25 mouse cellular contexts compared by ENCODE assay signal in genomic region chr11:11568033-11568432, GRCm38 (mm10). TPM values are rescaled to one million over a fixed set of nuclear protein-coding genes. Genes with fewer than 3 reads are reported as not detected.
DNase-seq lines count a peak whose midpoint lies in the region; ATAC-seq and TF ChIP-seq lines count a peak whose summit lies in the region.
"Had no signal": no experiment of that assay in that cellular context is flagged by ENCODE, and none has a peak within 500 bp of the region (broad histone marks: within the 10 kb centered on the region; RNA-seq: fewer than 3 reads in every experiment).

No protein-coding gene starts in this region.

- no peak overlapping the region for H3K27ac ChIP-seq in midbrain, embryonic 11.5 days (ENCODE audit: low read depth, low read length)
- H3K27ac ChIP-seq in midbrain, embryonic 16.5 days (ENCODE audit: low read length) = no peak overlapping the region
- 0 out of 2 replicates have a peak overlapping the region, but pooled peaks have one; percentile 18 for H3K27ac ChIP-seq in thymus, adult 2 months (ENCODE audit: control insufficient read depth, insufficient read depth, low read length)
- peak overlapping the region; percentile 83; the same call in 1 of the 2 replicates for H3K27ac ChIP-seq in MEL (ENCODE audit: control insufficient read depth, low read depth, low read length)
- H3K27ac ChIP-seq: embryonic facial prominence, embryonic 10.5 days; embryonic facial prominence, embryonic 12.5 days; forebrain, embryonic 13.5 days; forebrain, embryonic 15.5 days had no signal

- H3K36me3 ChIP-seq in midbrain, embryonic 11.5 days (ENCODE audit: control insufficient read depth, insufficient read depth, low read length) = no peaks in the 10 kb centered on the region
- no peaks in the 10 kb centered on the region for H3K36me3 ChIP-seq in midbrain, embryonic 16.5 days (ENCODE audit: control insufficient read depth, insufficient read depth, low read length)
- H3K36me3 ChIP-seq in thymus, adult 2 months (ENCODE audit: control insufficient read depth, insufficient read depth, low read length) = no peaks in the 10 kb centered on the region
- H3K36me3 ChIP-seq in MEL (ENCODE audit: control insufficient read depth in 1 of 2, insufficient read depth in 2 of 2, low read length in 2 of 2) = peaks cover 0 to 68% of the 10 kb centered on the region in 2 experiments; a peak in 2 of 4 replicates
- H3K36me3 ChIP-seq: embryonic facial prominence, embryonic 10.5 days; embryonic facial prominence, embryonic 12.5 days; forebrain, embryonic 15.5 days; G1E had no signal

- no peaks in the 10 kb centered on the region; the same call in 1 of the 2 replicates for H3K79me2 ChIP-seq in MEL (ENCODE audit: control insufficient read depth, insufficient read depth, low read length, poor library complexity)

- no peaks in the 10 kb centered on the region for H3K9me3 ChIP-seq in midbrain, embryonic 11.5 days (ENCODE audit: control insufficient read depth, low read length)
- H3K9me3 ChIP-seq in midbrain, embryonic 16.5 days (replicated peaks; ENCODE audit: control insufficient read depth, low read length, poor library complexity, severe bottlenecking) = no peaks in the 10 kb centered on the region
- no peaks in the 10 kb centered on the region for H3K9me3 ChIP-seq in MEL (replicated peaks; ENCODE audit: insufficient read depth, low read length)
- H3K9me3 ChIP-seq: embryonic facial prominence, embryonic 10.5 days; embryonic facial prominence, embryonic 12.5 days; forebrain, embryonic 13.5 days; forebrain, embryonic 15.5 days; G1E had no signal

- DNase-seq in midbrain, embryonic 11.5 days (ENCODE audit: low spot score, missing footprints) = peak; percentile 12
- no peak for DNase-seq in thymus, adult 2 months
- no peak for DNase-seq in thymus, postnatal 14 days
- DNase-seq in MEL (ENCODE audit: low read depth, low spot score) = peak; percentile 50
- no peak for DNase-seq in left cerebral cortex, postnatal 25 days (ENCODE audit: low spot score in 2 of 2)
- DNase-seq in adrenal gland, postnatal 4 days (ENCODE audit: low spot score in 2 of 2) = no peak
- DNase-seq: adrenal gland, adult 2 months; adrenal gland, postnatal 10 days; adrenal gland, postnatal 25 days; B cell, adult 2 months; cerebellum, adult 11-12 months; cerebellum, adult 2 months; cerebellum, adult 9-10 months; cerebellum, postnatal 10 days; cerebellum, postnatal 25 days; forebrain, postnatal 0 days had no signal

- TF ChIP-seq CTCF in thymus, adult 2 months (IDR thresholded peaks at IDR 0.05; ENCODE audit: borderline replicate concordance, control insufficient read depth, extremely low read depth, insufficient read depth, low read length, poor library complexity) = no peak
- TF ChIP-seq CTCF in MEL (IDR thresholded peaks at IDR 0.05 in 2 of 3, conservative IDR thresholded peaks at IDR 0.05 in 1 of 3; ENCODE audit: control insufficient read depth in 1 of 3, insufficient read depth in 1 of 3, low read depth in 2 of 3, low read length in 3 of 3, poor library complexity in 1 of 3, severe bottlenecking in 1 of 3) = no peak

- TF ChIP-seq EP300 in MEL (IDR thresholded peaks at IDR 0.05; ENCODE audit: low read depth in 1 of 2, low read length in 2 of 2) = peak in 1 of 2 experiments; percentile 52; a peak in 2 of 4 replicates

- no peak overlapping the region for H3K4me2 ChIP-seq in midbrain, embryonic 11.5 days
- no peak overlapping the region for H3K4me2 ChIP-seq in midbrain, embryonic 16.5 days (ENCODE audit: low read length)
- H3K4me2 ChIP-seq: embryonic facial prominence, embryonic 12.5 days; forebrain, embryonic 13.5 days; forebrain, embryonic 15.5 days had no signal

- intact Hi-C loops in left cerebral cortex, postnatal 25 days (cut with DNase I) = no loop called here

- H3K4me1 ChIP-seq in midbrain, embryonic 11.5 days (ENCODE audit: control insufficient read depth, insufficient read depth, low read length) = no peaks in the 10 kb centered on the region
- H3K4me1 ChIP-seq in midbrain, embryonic 16.5 days (ENCODE audit: control insufficient read depth, insufficient read depth, low read length) = no peaks in the 10 kb centered on the region
- H3K4me1 ChIP-seq in thymus, adult 2 months (replicated peaks; ENCODE audit: control insufficient read depth, insufficient read depth, low read length) = peaks cover 46% of the 10 kb centered on the region
- peaks cover 47 to 63% of the 10 kb centered on the region in 2 experiments for H3K4me1 ChIP-seq in MEL (ENCODE audit: control insufficient read depth in 1 of 2, insufficient read depth in 2 of 2, low read length in 2 of 2)
- H3K4me1 ChIP-seq: embryonic facial prominence, embryonic 12.5 days; forebrain, embryonic 13.5 days; forebrain, embryonic 15.5 days had no signal

- 88% methylated on average over 2 of the region's 2 CpGs for WGBS in midbrain, embryonic 11.5 days
- 98% methylated on average over 2 of the region's 2 CpGs for WGBS in midbrain, embryonic 16.5 days
- 98% methylated on average over 2 of the region's 2 CpGs for WGBS in thymus, adult 2 months

- H3K27me3 ChIP-seq in midbrain, embryonic 11.5 days (ENCODE audit: control insufficient read depth, insufficient read depth, low read length) = no peaks in the 10 kb centered on the region
- H3K27me3 ChIP-seq in midbrain, embryonic 16.5 days (ENCODE audit: control insufficient read depth, insufficient read depth, low read depth, low read length) = no peaks in the 10 kb centered on the region
- H3K27me3 ChIP-seq in thymus, adult 2 months (ENCODE audit: control insufficient read depth, insufficient read depth, low read length) = no peaks in the 10 kb centered on the region
- no peaks in the 10 kb centered on the region for H3K27me3 ChIP-seq in MEL (ENCODE audit: control insufficient read depth in 1 of 2, insufficient read depth in 2 of 2, low read length in 2 of 2)
- H3K27me3 ChIP-seq: embryonic facial prominence, embryonic 12.5 days; forebrain, embryonic 13.5 days; forebrain, embryonic 15.5 days had no signal

- TF ChIP-seq RAD21 in MEL (IDR thresholded peaks at IDR 0.05; ENCODE audit: low read depth, low read length) = no peak

- no peak overlapping the region for H3K4me3 ChIP-seq in midbrain, embryonic 11.5 days (ENCODE audit: low read depth, low read length)
- no peak overlapping the region for H3K4me3 ChIP-seq in midbrain, embryonic 16.5 days (ENCODE audit: low read depth, low read length)
- no peak overlapping the region for H3K4me3 ChIP-seq in thymus, adult 2 months (ENCODE audit: control insufficient read depth, insufficient read depth, low read length)
- H3K4me3 ChIP-seq in MEL (ENCODE audit: control insufficient read depth in 1 of 2, insufficient read depth in 1 of 2, low read depth in 2 of 2, low read length in 2 of 2) = no peak overlapping the region
- H3K4me3 ChIP-seq: embryonic facial prominence, embryonic 10.5 days; embryonic facial prominence, embryonic 12.5 days; forebrain, embryonic 13.5 days; forebrain, embryonic 15.5 days had no signal

- H3K9ac ChIP-seq in midbrain, embryonic 11.5 days (ENCODE audit: low read length) = no peak overlapping the region
- H3K9ac ChIP-seq in midbrain, embryonic 16.5 days (ENCODE audit: low read depth, low read length) = no peak overlapping the region
- H3K9ac ChIP-seq in MEL (ENCODE audit: control insufficient read depth, low read depth, low read length, poor library complexity, severe bottlenecking) = no peak overlapping the region
- H3K9ac ChIP-seq: embryonic facial prominence, embryonic 12.5 days; forebrain, embryonic 13.5 days; forebrain, embryonic 15.5 days; forebrain, postnatal 0 days had no signal

- ATAC-seq in midbrain, embryonic 11.5 days (ENCODE audit: low FRiP score) = no peak
- no peak for ATAC-seq in midbrain, embryonic 16.5 days
- ATAC-seq: forebrain, embryonic 13.5 days; forebrain, embryonic 15.5 days; forebrain, postnatal 0 days had no signal

- TF ChIP-seq POLR2A in thymus, adult 2 months (IDR thresholded peaks at IDR 0.05; ENCODE audit: control insufficient read depth, extremely low read depth, insufficient read depth, low read length, poor library complexity) = no peak
- no peak for TF ChIP-seq POLR2A in MEL (IDR thresholded peaks at IDR 0.05; ENCODE audit: control insufficient read depth in 1 of 2, insufficient read depth in 1 of 2, low read depth in 1 of 2, low read length in 2 of 2, poor library complexity in 1 of 2)

TF ChIP-seq in MEL, 35 proteins besides CTCF, POLR2A, EP300 and RAD21:
- TF ChIP-seq MAZ (IDR thresholded peaks at IDR 0.05; ENCODE audit: low read depth, low read length) (no peak), ETS1 (IDR thresholded peaks at IDR 0.05; ENCODE audit: low read depth, low read length) (peak; percentile 52; the same call in 1 of the 2 replicates), NRF1 (IDR thresholded peaks at IDR 0.05; ENCODE audit: insufficient read depth, low read depth, low read length, poor library complexity, severe bottlenecking) (no peak), NELFE (IDR thresholded peaks at IDR 0.05; ENCODE audit: low read depth, low read length) (no peak), CHD2 (IDR thresholded peaks at IDR 0.05; ENCODE audit: low read length) (no peak), MYB (IDR thresholded peaks at IDR 0.05; ENCODE audit: low read depth, low read length) (no peak), SIN3A (IDR thresholded peaks at IDR 0.05; ENCODE audit: low read length) (peak; percentile 17; the same call in 1 of the 2 replicates), MAX (IDR thresholded peaks at IDR 0.05; ENCODE audit: low read length) (no peak)

RNA-seq across cellular contexts. Expression of gene 4930512M02Rik, which starts 59.6 kb away (rescaled TPM):
- not detected in 2 replicates for polyA plus RNA-seq in midbrain, embryonic 11.5 days (2014; fragmentation: Nextera tagmentation; extraction: Ambion mirVana)
- polyA plus RNA-seq in midbrain, embryonic 16.5 days (2015; fragmentation: Nextera tagmentation; extraction: Ambion mirVana) = not detected in 2 replicates
- polyA plus RNA-seq in thymus, adult 2 months (2012; rRNA removed) = not detected in 2 replicates
- not detected in 2 replicates for total RNA-seq in MEL (2012; rRNA removed)
- polyA plus RNA-seq in MEL (2012; ENCODE audit: insufficient read depth in 1 of 2, insufficient read length in 2 of 2, low read depth in 1 of 2, low replicate concordance in 2 of 2, missing spikeins in 1 of 2) = not detected
- total RNA-seq in left cerebral cortex, postnatal 25 days (2021) = not detected
- total RNA-seq in adrenal gland, postnatal 4 days (2021) = not detected
- total RNA-seq: adrenal gland, adult 2 months; adrenal gland, postnatal 10 days; adrenal gland, postnatal 25 days; forebrain, postnatal 0 days; G1E had no signal
- polyA plus RNA-seq: adrenal gland, adult 2 months; cerebellum, adult 2 months; cortical plate, adult 2 months; embryonic facial prominence, embryonic 10.5 days; embryonic facial prominence, embryonic 12.5 days; embryonic facial prominence, embryonic 14.5 days; forebrain, embryonic 11.5 days; forebrain, embryonic 13.5 days; forebrain, embryonic 15.5 days; forebrain, postnatal 0 days; G1E had no signal

Comparison
In these comparisons a context has a peak if more than half of its experiments do, and no peak if none do; other contexts are left out.
1. DNase-seq: peak in midbrain, embryonic 11.5 days (single experiment) and MEL (single experiment); none in thymus, adult 2 months (single experiment), thymus, postnatal 14 days (single experiment), left cerebral cortex, postnatal 25 days (0 of 2) and adrenal gland, postnatal 4 days (0 of 2).
2. H3K27ac ChIP-seq: peak in thymus, adult 2 months (single experiment) and MEL (single experiment); none in midbrain, embryonic 11.5 days (single experiment) and midbrain, embryonic 16.5 days (single experiment).